In genomic region chr12:67426801-67427200, GRCm38 (mm10) we compare ENCODE assay signal across 23 mouse cellular contexts.
DNase-seq lines count a peak whose midpoint lies in the region; ATAC-seq and TF ChIP-seq lines count a peak whose summit lies in the region.
"Had no signal": no experiment of that assay in that cellular context is flagged by ENCODE, and none has a peak within 500 bp of the region (broad histone marks: within the 10 kb centered on the region; RNA-seq: fewer than 3 reads in every experiment).

No protein-coding gene starts in this region.

- no peak for TF ChIP-seq CTCF in lung, embryonic 14.5 days (IDR thresholded peaks at IDR 0.05; ENCODE audit: low read depth)

- no peaks in the 10 kb centered on the region for H3K36me3 ChIP-seq in embryonic facial prominence, embryonic 14.5 days (ENCODE audit: control insufficient read depth, insufficient read depth, low read length)
- H3K36me3 ChIP-seq in embryonic facial prominence, embryonic 10.5 days (replicated peaks), result no peaks in the 10 kb centered on the region
- no peaks in the 10 kb centered on the region for H3K36me3 ChIP-seq in lung, embryonic 14.5 days (ENCODE audit: insufficient read depth)
- H3K36me3 ChIP-seq: embryonic facial prominence, embryonic 13.5 days; forebrain, embryonic 15.5 days; G1E had no signal

- ATAC-seq in embryonic facial prominence, embryonic 14.5 days (ENCODE audit: low read depth), result peak; percentile 44; the same call in 1 of the 2 replicates
- ATAC-seq in lung, embryonic 14.5 days (ENCODE audit: insufficient read depth), result no peak
- ATAC-seq: activated CD4-positive, CD25-positive, alpha-beta regulatory T cell, adult 4 months; CD4-positive, CD25-positive, alpha-beta regulatory T cell, adult 4 months; forebrain, embryonic 13.5 days; forebrain, embryonic 15.5 days; forebrain, postnatal 0 days; Patski had no signal

- H3K9ac ChIP-seq in embryonic facial prominence, embryonic 14.5 days (ENCODE audit: low read depth, low read length), result no peak overlapping the region
- H3K9ac ChIP-seq in lung, embryonic 14.5 days, result no peak overlapping the region
- H3K9ac ChIP-seq: embryonic facial prominence, embryonic 13.5 days; forebrain, embryonic 13.5 days; forebrain, embryonic 15.5 days; forebrain, postnatal 0 days had no signal

- H3K4me3 ChIP-seq in embryonic facial prominence, embryonic 14.5 days (ENCODE audit: low read depth, low read length), result no peak overlapping the region
- H3K4me3 ChIP-seq in embryonic facial prominence, embryonic 10.5 days, result no peak overlapping the region
- H3K4me3 ChIP-seq in lung, embryonic 14.5 days (ENCODE audit: low read depth, low read length), result no peak overlapping the region
- H3K4me3 ChIP-seq: embryonic facial prominence, embryonic 13.5 days; forebrain, embryonic 13.5 days; forebrain, embryonic 15.5 days had no signal

- H3K4me2 ChIP-seq in embryonic facial prominence, embryonic 14.5 days (ENCODE audit: low read depth, low read length), result no peak overlapping the region
- no peak overlapping the region for H3K4me2 ChIP-seq in lung, embryonic 14.5 days
- H3K4me2 ChIP-seq: embryonic facial prominence, embryonic 13.5 days; forebrain, embryonic 13.5 days; forebrain, embryonic 15.5 days had no signal

- no peaks in the 10 kb centered on the region for H3K27me3 ChIP-seq in embryonic facial prominence, embryonic 14.5 days (replicated peaks; ENCODE audit: control insufficient read depth, insufficient read depth, low read length)
- no peaks in the 10 kb centered on the region for H3K27me3 ChIP-seq in embryonic facial prominence, embryonic 10.5 days (replicated peaks; ENCODE audit: low read depth, poor library complexity, severe bottlenecking)
- no peaks in the 10 kb centered on the region for H3K27me3 ChIP-seq in lung, embryonic 14.5 days (ENCODE audit: insufficient read depth, low read length)
- H3K27me3 ChIP-seq: CH12.LX; embryonic facial prominence, embryonic 13.5 days; forebrain, embryonic 13.5 days; forebrain, embryonic 15.5 days had no signal

- DNase-seq in embryonic facial prominence, embryonic 14.5 days (ENCODE audit: low spot score), result peak; percentile 17
- no peak for DNase-seq in embryonic facial prominence, embryonic 10.5 days (ENCODE audit: low spot score)
- peak; percentile 2 for DNase-seq in lung, embryonic 14.5 days
- no peak for DNase-seq in lung, postnatal 10 days
- no peak for DNase-seq in urinary bladder, adult 18-20 months (ENCODE audit: low spot score in 2 of 2)
- DNase-seq: adrenal gland, adult 8-10 months; adrenal gland, postnatal 14 days; adrenal gland, postnatal 36 days; B cell, adult 2 months; cerebellum, adult 11-12 months; cerebellum, adult 2 months; cerebellum, adult 9-10 months; cerebellum, postnatal 10 days; cerebellum, postnatal 25 days; forebrain, postnatal 0 days had no signal

- WGBS in embryonic facial prominence, embryonic 14.5 days, result 73% methylated on average over 6 of the region's 6 CpGs
- 83% methylated on average over 6 of the region's 6 CpGs for WGBS in embryonic facial prominence, embryonic 10.5 days
- WGBS in lung, embryonic 14.5 days, result 41% methylated on average over 6 of the region's 6 CpGs

- H3K4me1 ChIP-seq in embryonic facial prominence, embryonic 14.5 days (ENCODE audit: control insufficient read depth, insufficient read depth, low read length), result no peaks in the 10 kb centered on the region
- H3K4me1 ChIP-seq in embryonic facial prominence, embryonic 10.5 days, result no peaks in the 10 kb centered on the region
- H3K4me1 ChIP-seq in lung, embryonic 14.5 days (ENCODE audit: insufficient read depth), result no peaks in the 10 kb centered on the region
- H3K4me1 ChIP-seq: embryonic facial prominence, embryonic 13.5 days; forebrain, embryonic 13.5 days; forebrain, embryonic 15.5 days had no signal

- H3K9me3 ChIP-seq in embryonic facial prominence, embryonic 14.5 days (ENCODE audit: control insufficient read depth, low read length), result no peaks in the 10 kb centered on the region
- H3K9me3 ChIP-seq in embryonic facial prominence, embryonic 10.5 days, result no peaks in the 10 kb centered on the region
- no peaks in the 10 kb centered on the region for H3K9me3 ChIP-seq in lung, embryonic 14.5 days (ENCODE audit: low read depth, low read length)
- H3K9me3 ChIP-seq: embryonic facial prominence, embryonic 13.5 days; forebrain, embryonic 13.5 days; forebrain, embryonic 15.5 days; G1E had no signal

- no peak overlapping the region for H3K27ac ChIP-seq in embryonic facial prominence, embryonic 14.5 days (replicated peaks; ENCODE audit: low read depth, low read length)
- H3K27ac ChIP-seq in embryonic facial prominence, embryonic 10.5 days (replicated peaks), result no peak overlapping the region
- H3K27ac ChIP-seq in lung, embryonic 14.5 days (ENCODE audit: low read depth), result no peak overlapping the region
- H3K27ac ChIP-seq: embryonic facial prominence, embryonic 13.5 days; forebrain, embryonic 13.5 days; forebrain, embryonic 15.5 days had no signal

Comparison
In these comparisons a context has a peak if more than half of its experiments do, and no peak if none do; other contexts are left out.
1. DNase-seq: peak in embryonic facial prominence, embryonic 14.5 days (single experiment) and lung, embryonic 14.5 days (single experiment); none in embryonic facial prominence, embryonic 10.5 days (single experiment), lung, postnatal 10 days (single experiment) and urinary bladder, adult 18-20 months (0 of 2).